Mouse (Mus musculus) cerebellum, adult 2 months (tissue): Measurements from ENCODE around the gene Mfsd4b4.

Experiments used
- CTCF ChIP-seq: fragments of 200-500 bp; IDR thresholded peaks from 2 replicates; pipeline ENCODE4 v1.5.1; 2011; ENCODE audit warnings: low read depth, mild to moderate bottlenecking, control low read depth, low read length, moderate library complexity, borderline replicate concordance; ENCODE audit not compliant: insufficient read depth
- POLR2A ChIP-seq: fragments of 200-500 bp; IDR thresholded peaks from 2 replicates; pipeline ENCODE4 v1.6.1; 2011; ENCODE audit warnings: low read length, control low read depth, borderline replicate concordance; ENCODE audit not compliant: insufficient read depth

GRCm38 (mm10) chr10:39904191-39904590, 5.2 kb upstream of the Mfsd4b4 start:
- no peak for TF ChIP-seq CTCF
- no peak for TF ChIP-seq POLR2A
